Mouse (Mus musculus): ENCODE measurements around the gene Olfr814. TPM values are rescaled to one million over a fixed set of nuclear protein-coding genes. Genes with fewer than 3 reads are reported as not detected.

The Olfr814 gene
- polyA plus RNA-seq (2012; ENCODE audit: low replicate concordance): not detected in 2 replicates

DNA sequence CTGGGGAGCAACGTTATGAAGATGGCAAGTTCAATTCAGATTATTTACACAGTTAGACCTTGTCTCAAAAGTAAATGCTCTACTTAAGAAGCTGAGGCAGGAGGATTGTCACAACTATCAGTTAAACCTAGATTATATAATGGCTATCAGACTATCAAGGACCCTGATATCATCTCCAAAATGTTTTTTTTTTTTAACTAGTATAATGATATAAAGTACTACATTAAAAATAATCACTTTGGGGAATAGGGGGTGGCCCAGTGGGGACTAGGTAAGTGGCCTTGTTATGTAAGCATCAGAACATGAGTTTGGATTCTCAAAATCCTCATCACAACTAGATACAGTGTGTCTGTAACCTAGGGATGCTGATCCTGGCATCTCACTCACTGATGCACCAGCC lies at the start of gene Olfr814:
TSS of gene Olfr814 (minus strand) at position 101 of the 400 bp plus-strand sequence.

DNA sequence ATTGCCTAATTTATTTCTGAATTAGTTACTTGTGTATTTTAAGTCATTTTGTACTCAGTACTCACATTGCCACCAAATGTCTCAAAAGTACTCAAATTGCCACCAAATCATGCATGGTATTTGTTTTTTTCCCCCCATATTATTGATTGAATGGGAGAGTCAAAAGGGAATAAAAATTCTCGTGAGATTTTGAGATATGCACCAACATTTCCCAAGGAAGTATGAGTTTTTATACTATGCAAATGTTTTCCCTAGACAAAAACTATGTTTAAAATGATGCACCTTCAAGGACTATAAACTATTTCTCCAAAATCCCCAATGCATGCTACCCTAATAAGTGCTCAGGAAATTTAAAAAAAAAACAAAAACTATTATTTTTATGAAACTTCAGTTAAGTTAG lies 35.8 kb upstream of the Olfr814 start, which contains the start of gene Olfr816:
TSS of gene Olfr816 (minus strand) at position 101 of the 400 bp plus-strand sequence.

DNA sequence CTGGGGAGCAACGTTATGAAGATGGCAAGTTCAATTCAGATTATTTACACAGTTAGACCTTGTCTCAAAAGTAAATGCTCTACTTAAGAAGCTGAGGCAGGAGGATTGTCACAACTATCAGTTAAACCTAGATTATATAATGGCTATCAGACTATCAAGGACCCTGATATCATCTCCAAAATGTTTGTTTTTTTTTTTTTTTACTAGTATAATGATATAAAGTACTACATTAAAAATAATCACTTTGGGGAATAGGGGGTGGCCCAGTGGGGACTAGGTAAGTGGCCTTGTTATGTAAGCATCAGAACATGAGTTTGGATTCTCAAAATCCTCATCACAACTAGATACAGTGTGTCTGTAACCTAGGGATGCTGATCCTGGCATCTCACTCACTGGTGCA lies 26.1 kb upstream of the Olfr814 start, which contains the start of gene Olfr815:
TSS of gene Olfr815 (minus strand) at position 101 of the 400 bp plus-strand sequence.

DNA sequence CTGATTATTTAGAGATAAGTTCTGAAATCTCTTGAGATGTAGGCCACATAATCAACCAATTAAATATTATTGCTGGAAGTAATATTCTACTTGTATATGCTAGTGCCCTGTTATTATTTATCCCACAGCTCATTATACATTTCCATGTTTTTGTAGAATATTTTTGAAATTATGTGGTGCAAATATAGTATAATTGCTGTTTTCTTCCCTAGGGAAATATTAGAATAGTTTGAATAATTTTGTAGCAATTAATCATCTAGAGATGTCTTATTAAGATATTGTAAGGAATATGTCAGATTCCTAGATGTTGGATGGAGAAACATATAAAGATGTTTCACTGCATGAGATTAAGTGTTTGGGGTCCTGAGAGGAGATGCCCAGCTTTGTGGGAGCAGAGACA lies 24.6 kb downstream of the Olfr814 start, which contains the start of gene Olfr813:
TSS of gene Olfr813 (plus strand) at position 301 of the 400 bp plus-strand sequence.

DNA sequence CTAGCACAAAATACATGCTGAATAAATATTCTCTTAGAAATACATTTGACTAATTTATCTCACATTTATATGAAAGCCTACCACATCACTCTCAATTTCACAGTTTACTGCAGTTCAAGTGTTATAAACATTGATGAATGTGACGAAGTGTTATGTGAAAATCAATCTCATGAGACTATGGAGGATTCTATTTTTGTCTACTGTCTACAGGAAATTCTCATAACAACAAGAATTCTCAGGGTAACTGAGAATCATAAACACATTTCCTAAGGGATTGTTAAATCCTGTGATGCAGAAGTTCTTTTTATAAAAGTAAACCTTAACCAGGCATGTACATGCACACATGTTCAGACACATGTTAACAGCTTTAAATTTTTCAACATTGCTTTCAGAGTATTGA lies 33.7 kb downstream of the Olfr814 start, which contains the start of gene Olfr812:
TSS of gene Olfr812 (minus strand) at position 101 of the 400 bp plus-strand sequence.

Other genes with a start within 250 kb of the Olfr814 start
- not detected in 2 replicates for gene Olfr799, start 242.4 kb downstream of the Olfr814 start, polyA plus RNA-seq (2012; ENCODE audit: low replicate concordance)
- not detected in 2 replicates for gene Olfr800, start 222.2 kb downstream of the Olfr814 start, polyA plus RNA-seq (2012; ENCODE audit: low replicate concordance)
- gene Olfr801, start 206.0 kb downstream of the Olfr814 start, polyA plus RNA-seq (2012; ENCODE audit: low replicate concordance): not detected in 2 replicates
- 0.15 TPM in 1 of 2 replicates, not detected in the other for gene Olfr802, start 191.7 kb downstream of the Olfr814 start, polyA plus RNA-seq (2012; ENCODE audit: low replicate concordance)
- gene Olfr803, start 185.6 kb downstream of the Olfr814 start, polyA plus RNA-seq (2012; ENCODE audit: low replicate concordance): not detected in 2 replicates
- not detected in 2 replicates for gene Olfr804, start 176.6 kb downstream of the Olfr814 start, polyA plus RNA-seq (2012; ENCODE audit: low replicate concordance)
- not detected in 2 replicates for gene Olfr805, start 150.5 kb downstream of the Olfr814 start, polyA plus RNA-seq (2012; ENCODE audit: low replicate concordance)
- not detected in 2 replicates for gene Olfr806, start 137.9 kb downstream of the Olfr814 start, polyA plus RNA-seq (2012; ENCODE audit: low replicate concordance)
- gene Olfr807, start 122.1 kb downstream of the Olfr814 start, polyA plus RNA-seq (2012; ENCODE audit: low replicate concordance): not detected in 2 replicates
- gene Olfr808, start 114.4 kb downstream of the Olfr814 start, polyA plus RNA-seq (2012; ENCODE audit: low replicate concordance): not detected in 2 replicates
- not detected in 2 replicates for gene Olfr809, start 105.2 kb downstream of the Olfr814 start, polyA plus RNA-seq (2012; ENCODE audit: low replicate concordance)
- not detected in 2 replicates for gene Olfr810, start 84.9 kb downstream of the Olfr814 start, polyA plus RNA-seq (2012; ENCODE audit: low replicate concordance)
- gene Olfr811, start 75.5 kb downstream of the Olfr814 start, polyA plus RNA-seq (2012; ENCODE audit: low replicate concordance): not detected in 2 replicates
- not detected in 2 replicates for gene Olfr812, start 33.8 kb downstream of the Olfr814 start, polyA plus RNA-seq (2012; ENCODE audit: low replicate concordance)
- not detected in 2 replicates for gene Olfr813, start 24.5 kb downstream of the Olfr814 start, polyA plus RNA-seq (2012; ENCODE audit: low replicate concordance)
- not detected in 2 replicates for gene Olfr815, start 26.0 kb upstream of the Olfr814 start, polyA plus RNA-seq (2012; ENCODE audit: low replicate concordance)
- not detected in 2 replicates for gene Olfr816, start 35.7 kb upstream of the Olfr814 start, polyA plus RNA-seq (2012; ENCODE audit: low replicate concordance)
- gene Olfr818, start 69.2 kb upstream of the Olfr814 start, polyA plus RNA-seq (2012; ENCODE audit: low replicate concordance): not detected in 2 replicates
- gene Olfr819, start 87.4 kb upstream of the Olfr814 start, polyA plus RNA-seq (2012; ENCODE audit: low replicate concordance): not detected in 2 replicates
- not detected in 2 replicates for gene Olfr247, start 96.3 kb upstream of the Olfr814 start, polyA plus RNA-seq (2012; ENCODE audit: low replicate concordance)
- not detected in 2 replicates for gene Gm10310, start 105.2 kb upstream of the Olfr814 start, polyA plus RNA-seq (2012; ENCODE audit: low replicate concordance)
- not detected in 2 replicates for gene Olfr820, start 132.8 kb upstream of the Olfr814 start, polyA plus RNA-seq (2012; ENCODE audit: low replicate concordance)
- gene Olfr821, start 150.5 kb upstream of the Olfr814 start, polyA plus RNA-seq (2012; ENCODE audit: low replicate concordance): not detected in 2 replicates
- not detected in 2 replicates for gene Olfr822, start 191.4 kb upstream of the Olfr814 start, polyA plus RNA-seq (2012; ENCODE audit: low replicate concordance)
- gene Olfr823, start 235.5 kb upstream of the Olfr814 start, polyA plus RNA-seq (2012; ENCODE audit: low replicate concordance): not detected in 2 replicates